Mouse (Mus musculus) hematopoietic stem cell, adult 5-6 weeks (primary cell): ENCODE measurements at regions not wholly inside any gene's neighbourhood (a gene's known extent, or its start where the extent isn't known, plus 50 kb on each side); places are given as distances from the start of the nearest gene placed in this dataset.

Experiments
- ATAC-seq, 2 experiments: fragments of 125-278 bp in 1 of 2; replicated peaks in 1 of 2; 2 replicates each; pipeline ENCODE4 v1.8.0; 2016 to 2017; ENCODE audit warnings: inconsistent platforms in 2 of 2, mild to moderate bottlenecking in 2 of 2, moderate number of reproducible peaks in 2 of 2, low read depth in 1 of 2, moderate TSS enrichment in 1 of 2; ENCODE audit not compliant: low FRiP score in 2 of 2, poor library complexity in 2 of 2, severe bottlenecking in 2 of 2, insufficient read depth in 1 of 2, low TSS enrichment in 1 of 2

DNA sequence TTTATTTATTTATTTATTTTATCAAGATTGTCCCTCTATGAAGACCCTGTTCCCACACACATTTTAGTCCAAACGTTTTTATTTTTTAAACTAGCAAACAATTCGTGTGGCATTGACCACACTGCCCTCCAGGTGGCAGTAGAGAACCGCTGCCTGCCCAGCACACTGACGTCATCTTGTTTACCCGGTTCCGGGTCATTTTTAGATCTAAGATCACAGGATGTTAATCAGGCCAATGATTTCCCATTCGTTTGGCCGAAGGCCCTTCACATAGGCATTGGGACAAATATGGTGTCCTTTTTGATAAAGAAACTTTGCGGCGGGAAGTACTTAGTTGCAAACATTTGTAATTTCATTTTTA, 78.7 kb upstream of the Ppm1b start:
- peak; percentile 80 to 85; a peak in 3 of 4 replicates for ATAC-seq

GRCm38 (mm10) chr17:84878316-84878715, 78.2 kb upstream of the Ppm1b start:
- ATAC-seq, result no peak

- ATAC-seq, result no peak
Measured at GRCm38 (mm10) chr17:84879146-84879545, 77.4 kb upstream of the Ppm1b start.

GRCm38 (mm10) chr17:84880946-84881345, 75.6 kb upstream of the Ppm1b start:
- ATAC-seq, result peak; percentile 63 to 81

- no peak for ATAC-seq
Measured at GRCm38 (mm10) chr17:84888525-84888924, 68.0 kb upstream of the Ppm1b start.

DNA sequence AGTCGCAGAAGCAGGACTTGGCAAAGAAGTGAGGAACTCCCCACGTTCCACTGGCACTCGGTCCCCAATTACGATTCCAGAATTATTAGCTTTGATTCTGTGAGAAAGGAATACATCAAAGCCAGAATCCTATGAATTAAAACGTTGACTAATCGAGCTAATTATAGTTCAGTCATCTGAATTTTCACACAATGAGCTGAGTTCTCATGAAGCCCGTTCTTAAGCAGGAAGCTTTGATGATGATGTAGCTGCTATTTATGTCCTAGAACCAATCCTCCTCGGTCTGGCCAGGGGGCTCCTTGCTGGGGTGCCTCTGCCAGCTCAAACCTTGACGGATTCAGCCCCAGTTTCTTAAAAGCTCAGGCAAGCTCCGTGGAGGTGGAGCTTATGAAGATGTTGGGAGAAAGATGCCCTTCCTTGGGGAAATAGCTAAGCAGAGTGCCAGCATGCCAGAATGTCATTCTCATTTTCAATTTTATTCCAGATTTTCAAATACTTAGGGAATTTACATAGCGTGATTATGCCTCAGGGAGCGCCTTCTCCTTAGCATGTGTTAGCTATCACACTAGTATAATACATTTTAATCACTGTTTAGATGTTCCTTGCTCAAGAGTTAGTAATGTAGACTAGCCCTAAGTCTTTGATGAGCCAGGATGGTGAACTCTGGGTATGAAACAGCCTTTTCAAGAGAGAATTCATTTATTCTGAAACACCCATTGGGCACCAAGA, 65.5 kb upstream of the Ppm1b start:
- no peak for ATAC-seq

GRCm38 (mm10) chr17:84893273-84894033, 63.1 kb upstream of the Ppm1b start:
- ATAC-seq, result no peak

GRCm38 (mm10) chr17:84895526-84895925, 61.0 kb upstream of the Ppm1b start:
- no peak for ATAC-seq

GRCm38 (mm10) chr17:84896572-84896971, 60.0 kb upstream of the Ppm1b start:
- ATAC-seq, result no peak

- ATAC-seq, result no peak
Measured at GRCm38 (mm10) chr17:84898407-84898806, 58.1 kb upstream of the Ppm1b start.

GRCm38 (mm10) chr17:84903625-84904337, 52.8 kb upstream of the Ppm1b start:
- ATAC-seq, result no peak
